Mouse (Mus musculus) embryonic facial prominence, embryonic 12.5 days (tissue): Measurements from ENCODE around the gene Zbtb33. TPM values are rescaled to one million over a fixed set of nuclear protein-coding genes. Genes with fewer than 3 reads are reported as not detected.
A peak's percentile ranks its signal among the peaks of the same experiment; 100 is the strongest.
"Not testable (repeated sequence)": the region's sequence is repeated elsewhere in the genome, so short reads cannot be mapped to it uniquely, and the experiment has no call there.

Source experiments
- ATAC-seq: fragments of 200-750 bp; cut with Nextera tagmentation; 2 replicates; pipeline ENCODE4 v1.8.0; 2017; ENCODE audit not compliant: insufficient number of reproducible peaks, insufficient read depth, low FRiP score, low TSS enrichment
- H3K27ac ChIP-seq: fragments of 300-500 bp; sonication (generic); 2 replicates; pipeline ENCODE4 v1.5.1; 2016; ENCODE audit warnings: mild to moderate bottlenecking
- H3K27me3 ChIP-seq: fragments of 300-500 bp; sonication (generic); 2 replicates; pipeline ENCODE4 v1.6.1; 2016; ENCODE audit warnings: mild to moderate bottlenecking, moderate library complexity
- H3K36me3 ChIP-seq: fragments of 300-500 bp; sonication (generic); 2 replicates; pipeline ENCODE4 v1.6.1; 2016; ENCODE audit warnings: mild to moderate bottlenecking
- H3K4me1 ChIP-seq: fragments of 300-500 bp; sonication (generic); 2 replicates; pipeline ENCODE4 v1.6.1; 2016
- H3K4me2 ChIP-seq: fragments of 300-500 bp; sonication (generic); replicated peaks from 2 replicates; pipeline ENCODE4 v1.6.1; 2016; ENCODE audit warnings: mild to moderate bottlenecking, moderate library complexity
- H3K4me3 ChIP-seq: fragments of 300-500 bp; sonication (generic); 2 replicates; pipeline ENCODE4 v1.5.1; 2016; ENCODE audit warnings: mild to moderate bottlenecking
- H3K9ac ChIP-seq: fragments of 300-500 bp; sonication (generic); 2 replicates; pipeline ENCODE4 v1.6.1; 2016; ENCODE audit warnings: mild to moderate bottlenecking, moderate library complexity
- H3K9me3 ChIP-seq: fragments of 300-500 bp; sonication (generic); 2 replicates; pipeline ENCODE4 v1.6.1; 2016; ENCODE audit warnings: mild to moderate bottlenecking, moderate library complexity
- WGBS: fragments of 180-500 bp; shearing (Covaris S2); methylation state at CpG from one replicate; pipeline ENCODE4 v1.1.7; 2016; 5-methylcytosine and 5-hydroxymethylcytosine counted together
- polyA plus RNA-seq: library from polyadenylated mRNA; unstranded; fragments of >200 nt; fragmentation: Nextera tagmentation; extraction: Ambion mirVana; gene quantifications from 2 replicates; pipeline ENCODE4 v1.2.1, GENCODE M21; 2016

The Zbtb33 gene
- polyA plus RNA-seq = 4.1 and 5.1 TPM in 2 replicates

DNA sequence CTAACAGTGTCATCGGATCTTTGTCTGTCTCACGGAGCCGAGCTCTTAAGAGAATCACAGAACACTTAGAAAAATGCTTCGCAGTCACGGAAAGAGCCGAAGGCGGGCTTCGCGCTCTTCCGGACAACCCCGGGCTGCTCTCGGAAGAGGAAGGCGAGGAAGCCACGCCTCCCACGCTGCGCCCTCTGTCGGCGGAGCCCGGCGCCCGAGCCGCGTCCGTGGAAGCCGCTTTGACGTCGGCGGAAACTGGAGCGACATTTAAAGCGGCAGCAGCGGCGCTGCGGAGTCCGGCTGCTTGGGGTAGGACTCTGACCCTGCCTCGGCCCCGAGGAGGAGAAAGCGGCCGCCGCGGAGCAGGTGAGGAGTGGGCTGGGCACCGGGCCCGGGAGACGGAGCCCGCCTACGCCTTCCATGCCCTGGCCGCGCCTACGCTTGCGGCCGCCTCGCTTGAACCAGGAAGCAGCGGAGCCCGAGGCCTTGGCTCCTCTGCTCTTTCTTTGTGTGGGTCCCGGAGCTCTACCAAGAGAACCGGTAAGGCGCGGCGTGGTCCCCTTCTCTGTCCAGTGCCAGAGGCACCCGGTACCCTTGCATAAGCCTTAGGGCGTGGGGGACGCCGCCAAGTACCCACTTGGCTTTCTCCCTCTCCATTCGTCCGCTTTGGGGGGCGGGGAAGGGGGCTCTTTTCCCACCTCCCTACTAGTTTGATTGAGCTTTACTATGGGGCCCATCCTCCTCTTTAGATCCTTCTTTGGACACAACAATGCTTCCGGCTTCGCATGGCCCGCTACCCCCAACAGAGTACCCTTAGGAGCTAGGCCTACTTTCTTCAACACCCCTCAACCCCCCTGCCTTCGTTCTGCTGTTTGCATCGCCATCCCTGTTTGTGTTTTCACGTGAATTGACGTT, at the start of gene Zbtb33:
Gene Zbtb33 (plus strand): TSS at position 242 of the 906 bp plus-strand sequence.
- H3K9ac ChIP-seq = peak within 1 kb of the TSS; percentile 77
- no peaks in the 10 kb centered on the region for H3K4me1 ChIP-seq
- H3K36me3 ChIP-seq = peaks cover 4% of the 10 kb centered on the region; the same call in 1 of the 2 replicates
- peak; percentile 94 for ATAC-seq
- H3K9me3 ChIP-seq = no peaks in the 10 kb centered on the region
- 22% methylated on average over 59 of the region's 72 CpGs for WGBS
- H3K27ac ChIP-seq = peak within 1 kb of the TSS; percentile 80
- H3K4me3 ChIP-seq = peak within 1 kb of the TSS; percentile 63
- no peaks in the 10 kb centered on the region for H3K27me3 ChIP-seq
- H3K4me2 ChIP-seq = peak within 1 kb of the TSS; percentile 55

DNA sequence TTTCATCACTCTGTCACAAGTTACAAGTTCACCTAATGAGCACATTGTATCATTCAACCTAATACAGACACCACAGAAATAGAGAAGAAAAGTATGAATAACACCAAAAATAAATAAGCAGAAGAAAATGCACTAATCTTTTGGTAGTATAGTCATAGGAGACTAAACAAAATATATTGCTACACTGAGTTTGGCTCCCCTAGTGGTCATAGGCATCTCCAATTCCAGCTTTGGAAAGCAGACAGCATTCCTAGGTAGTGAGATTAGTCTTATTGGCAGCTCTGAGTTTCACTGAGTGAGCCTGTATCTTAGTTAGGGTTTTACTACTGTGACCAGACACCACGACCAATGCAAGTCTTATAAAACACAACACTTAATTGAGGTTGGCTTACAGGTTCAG, 30.5 kb upstream of the Zbtb33 start:
- H3K9me3 ChIP-seq = no peaks in the 10 kb centered on the region
- H3K4me1 ChIP-seq = no peaks in the 10 kb centered on the region
- H3K27me3 ChIP-seq = no peaks in the 10 kb centered on the region
- H3K36me3 ChIP-seq = no peaks in the 10 kb centered on the region
- H3K9ac ChIP-seq = no peak overlapping the region
- no peak for ATAC-seq
- WGBS = 41% methylated on average over 1 of the region's 1 CpGs
- H3K4me3 ChIP-seq = no peak overlapping the region
- no peak overlapping the region for H3K27ac ChIP-seq
- no peak overlapping the region for H3K4me2 ChIP-seq

DNA sequence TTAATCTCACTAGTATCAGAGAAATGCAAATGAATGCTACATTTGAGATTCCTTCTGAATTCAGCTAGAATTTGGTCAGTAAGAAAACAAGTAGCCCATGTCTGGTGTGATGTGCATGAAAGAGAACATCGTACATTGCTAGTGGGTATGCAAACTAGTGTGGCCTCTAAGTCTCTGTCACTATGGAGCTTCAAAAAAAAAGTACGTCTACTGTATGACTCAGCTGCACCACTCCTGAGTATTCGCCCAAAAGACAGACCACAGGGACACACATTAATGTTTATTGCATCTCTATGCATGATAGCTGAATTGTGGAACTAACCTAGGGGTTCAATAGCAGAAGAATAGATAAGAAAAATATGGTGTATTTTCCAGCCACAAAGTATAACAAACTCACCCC, 24.3 kb upstream of the Zbtb33 start:
- no peak for ATAC-seq
- 81% methylated on average over 3 of the region's 3 CpGs for WGBS

DNA sequence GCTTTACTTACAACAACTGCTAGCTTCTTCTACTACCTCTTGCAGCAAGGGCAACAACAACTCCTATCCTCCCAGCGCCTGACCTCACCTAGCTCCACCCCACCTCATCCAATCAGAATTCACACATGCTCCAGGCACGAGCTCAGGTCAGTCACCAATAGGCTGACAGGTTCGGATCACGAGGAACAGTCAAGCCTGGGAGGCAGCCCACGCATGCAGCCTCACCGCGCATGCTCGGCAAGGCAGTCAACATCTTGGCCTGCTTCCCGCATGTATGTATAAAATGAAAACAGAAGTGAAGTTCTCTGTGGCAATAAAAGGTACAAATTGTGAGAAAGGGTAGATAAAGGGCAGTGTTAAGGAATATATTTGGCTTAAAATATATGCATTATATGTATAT, 23.5 kb upstream of the Zbtb33 start:
- Histone ChIP-seq H3K9me3 (no peaks in the 10 kb centered on the region), H3K4me3 (no peak overlapping the region), H3K36me3 (no peaks in the 10 kb centered on the region), H3K4me1 (no peaks in the 10 kb centered on the region), H3K27ac (no peak overlapping the region), H3K9ac (no peak overlapping the region), H3K27me3 (no peaks in the 10 kb centered on the region), H3K4me2 (no peak overlapping the region)
- ATAC-seq = no peak
- WGBS = 78% methylated on average over 9 of the region's 9 CpGs

More for the DNA sequence above, 24.3 kb upstream of the Zbtb33 start:
- Histone ChIP-seq H3K4me3 (no peak overlapping the region), H3K4me1 (no peaks in the 10 kb centered on the region), H3K27ac (no peak overlapping the region), H3K9me3 (no peaks in the 10 kb centered on the region), H3K4me2 (no peak overlapping the region), H3K9ac (no peak overlapping the region), H3K27me3 (no peaks in the 10 kb centered on the region), H3K36me3 (no peaks in the 10 kb centered on the region)

DNA sequence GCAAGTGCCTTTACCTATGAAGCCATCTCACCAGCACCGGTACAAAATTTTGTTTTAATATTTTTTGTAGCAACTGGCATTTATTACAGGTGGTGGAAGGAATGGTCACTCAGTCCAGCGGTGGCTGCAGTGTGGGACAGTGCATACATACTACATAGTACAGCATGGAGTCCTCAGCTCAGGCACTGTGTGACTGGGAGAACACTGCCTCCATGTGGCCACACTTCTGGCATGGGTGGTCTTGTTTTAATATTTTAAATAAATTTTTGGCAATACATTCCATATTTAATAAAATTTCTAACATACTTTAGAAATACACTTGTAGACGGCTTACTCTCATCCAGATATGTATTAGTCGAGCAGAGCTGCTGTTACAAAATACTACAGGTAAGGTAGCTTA, 23.0 kb upstream of the Zbtb33 start:
- Histone ChIP-seq H3K4me3 (no peak overlapping the region), H3K27ac (no peak overlapping the region), H3K9me3 (no peaks in the 10 kb centered on the region), H3K9ac (no peak overlapping the region), H3K27me3 (no peaks in the 10 kb centered on the region), H3K4me1 (no peaks in the 10 kb centered on the region), H3K36me3 (no peaks in the 10 kb centered on the region), H3K4me2 (no peak overlapping the region)
- no peak for ATAC-seq
- 69% methylated on average over 4 of the region's 4 CpGs for WGBS

DNA sequence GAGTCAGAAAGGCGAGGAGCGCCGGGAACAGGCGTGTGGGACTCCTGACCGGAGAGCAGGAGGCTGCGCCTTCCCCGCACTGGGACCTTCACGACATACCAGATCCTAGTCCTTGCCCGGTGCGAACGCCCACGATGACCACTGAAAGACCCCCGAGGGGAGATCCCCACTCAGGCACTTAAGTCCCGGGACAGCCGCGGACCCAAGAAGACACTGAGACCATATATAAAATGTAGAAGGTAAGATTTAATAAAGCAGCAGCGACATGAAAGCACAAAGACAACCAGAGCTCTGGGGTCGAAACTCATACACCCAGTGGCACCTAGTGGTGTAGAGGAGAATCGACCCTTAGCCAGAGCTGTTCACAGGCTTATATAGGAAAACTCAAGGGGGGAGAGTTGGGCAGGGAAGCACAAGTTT, 9.7 kb upstream of the Zbtb33 start:
- not testable (repeated sequence) for H3K4me1 ChIP-seq

DNA sequence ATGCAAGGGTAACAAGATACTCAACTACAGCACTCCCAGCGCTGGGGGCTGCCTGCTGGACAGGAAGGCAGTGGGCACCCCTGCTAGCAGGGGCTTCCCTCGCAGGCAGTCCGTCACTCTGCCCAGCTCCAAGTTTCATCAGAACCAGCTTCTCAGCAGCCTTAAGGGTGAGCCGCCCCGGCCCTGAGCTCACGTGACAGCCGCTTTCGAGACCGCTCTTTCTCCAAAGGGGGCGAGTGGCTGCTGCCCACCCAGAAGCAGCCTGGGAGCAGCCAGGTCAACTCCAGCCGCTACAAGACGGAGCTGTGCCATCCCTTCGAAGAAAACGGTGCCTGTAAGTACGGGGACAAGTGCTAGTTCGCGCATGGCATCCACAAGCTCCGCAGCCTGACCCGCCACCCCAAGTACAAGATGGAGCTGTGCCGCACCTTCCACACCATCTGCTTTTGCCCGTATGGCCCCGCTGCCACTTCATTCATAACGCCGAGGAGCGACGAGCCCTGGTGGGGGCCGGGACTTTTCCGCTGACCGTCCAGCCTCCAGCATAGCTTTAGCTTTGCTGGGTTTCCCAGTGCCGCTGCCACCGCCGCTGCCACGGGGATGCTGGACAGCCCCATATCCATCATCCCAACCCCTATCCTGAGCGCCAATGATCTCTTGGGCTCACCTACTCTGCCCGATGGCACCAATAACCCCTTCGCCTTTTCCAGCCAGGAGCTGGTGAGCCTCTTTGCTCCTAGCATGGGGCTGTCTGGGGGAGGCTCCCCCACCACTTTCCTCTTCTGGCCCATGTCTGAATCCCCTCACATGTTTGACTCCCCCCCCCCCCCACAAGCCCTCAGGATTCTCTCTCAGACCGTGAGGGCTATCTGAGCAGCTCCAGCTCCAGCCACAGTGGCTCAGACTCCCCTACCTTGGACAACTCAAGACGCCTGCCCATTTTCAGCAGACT, 8.7 kb upstream of the Zbtb33 start:
- H3K27me3 ChIP-seq = no peaks in the 10 kb centered on the region
- H3K9ac ChIP-seq = peak overlapping the region; percentile 15; the same call in 1 of the 2 replicates
- H3K27ac ChIP-seq = no peak overlapping the region
- peak overlapping the region; percentile 62 for H3K4me2 ChIP-seq
- ATAC-seq = peak; percentile 68
- H3K4me1 ChIP-seq = no peaks in the 10 kb centered on the region
- WGBS = 20% methylated on average over 38 of the region's 38 CpGs
- no peaks in the 10 kb centered on the region for H3K36me3 ChIP-seq
- H3K4me3 ChIP-seq = peak overlapping the region; percentile 38
- H3K9me3 ChIP-seq = peaks cover 3% of the 10 kb centered on the region; the same call in 1 of the 2 replicates

More for the DNA sequence above, 9.7 kb upstream of the Zbtb33 start:
- H3K4me3 ChIP-seq = peak overlapping the region; percentile 18
- H3K4me2 ChIP-seq = peak overlapping the region; percentile 32
- not testable (repeated sequence) for H3K36me3 ChIP-seq, H3K9me3 ChIP-seq, H3K27ac ChIP-seq, ATAC-seq, H3K27me3 ChIP-seq, H3K9ac ChIP-seq
- 32% methylated on average over 19 of the region's 19 CpGs for whole genome bisulfite sequencing

DNA sequence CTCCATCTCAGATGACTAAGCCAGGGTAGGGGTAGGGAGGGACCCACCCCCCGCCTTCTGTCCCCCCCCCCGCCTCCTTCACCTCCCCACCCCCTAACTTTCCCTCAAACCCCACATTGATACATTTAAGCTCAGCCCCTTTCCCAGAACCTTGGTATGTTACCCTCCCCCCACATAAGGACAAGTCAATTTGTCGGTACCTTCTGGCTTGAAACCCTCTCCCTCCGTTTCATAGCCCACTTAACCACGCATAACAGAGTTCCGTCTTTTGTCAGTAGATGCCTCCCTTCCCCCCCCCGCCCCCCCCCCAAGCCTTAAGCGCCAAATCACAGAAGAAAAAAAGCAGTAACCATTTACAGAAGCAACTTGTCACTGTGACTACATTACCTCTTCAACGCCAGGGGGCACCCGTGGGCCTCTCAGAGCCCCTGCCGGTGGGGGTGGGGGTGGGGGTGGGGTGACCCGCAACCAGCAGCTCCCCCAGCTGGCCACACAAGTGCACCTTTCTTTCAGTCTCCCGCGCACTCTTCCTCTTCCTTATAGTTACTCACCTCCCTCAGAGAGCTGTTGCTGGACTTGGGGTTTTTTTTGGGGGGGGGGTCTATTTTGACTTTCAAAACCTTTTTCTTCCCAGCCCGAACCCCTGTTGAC, 7.9 kb upstream of the Zbtb33 start:
- peak; percentile 53; the same call in 1 of the 2 replicates for ATAC-seq

DNA sequence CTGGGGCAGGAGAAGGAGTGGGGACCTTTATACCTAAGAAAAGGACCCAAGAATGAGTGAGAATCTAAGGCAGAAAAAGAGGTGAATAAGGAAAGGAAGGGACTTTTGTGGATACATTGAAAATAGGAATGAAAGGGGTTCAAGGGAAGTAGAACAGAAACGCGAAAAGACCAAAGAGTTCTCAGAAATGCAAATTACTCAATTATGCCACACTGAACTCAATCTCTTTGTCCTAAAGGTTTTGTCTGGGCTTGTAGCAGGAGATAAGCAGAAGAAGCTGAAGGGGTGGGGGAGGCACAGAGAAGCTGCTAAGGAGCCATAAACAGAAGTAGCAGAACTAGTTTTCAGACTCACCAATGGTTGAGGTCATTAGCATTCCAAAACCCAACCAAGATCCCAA, 4.1 kb upstream of the Zbtb33 start:
- Histone ChIP-seq H3K4me2 (no peak overlapping the region), H3K36me3 (no peaks in the 10 kb centered on the region), H3K9me3 (no peaks in the 10 kb centered on the region), H3K27me3 (no peaks in the 10 kb centered on the region), H3K27ac (no peak overlapping the region), H3K4me1 (no peaks in the 10 kb centered on the region), H3K9ac (no peak overlapping the region), H3K4me3 (no peak overlapping the region)
- ATAC-seq = no peak
- WGBS = 41% methylated on average over 2 of the region's 2 CpGs

More for the DNA sequence above, 7.9 kb upstream of the Zbtb33 start:
- Histone ChIP-seq H3K4me3 (peak overlapping the region; percentile 9; the same call in 1 of the 2 replicates), H3K27ac (no peak overlapping the region), H3K36me3 (no peaks in the 10 kb centered on the region), H3K4me1 (no peaks in the 10 kb centered on the region), H3K9me3 (peaks cover 3% of the 10 kb centered on the region; the same call in 1 of the 2 replicates), H3K4me2 (peak overlapping the region; percentile 62), H3K9ac (no peak overlapping the region), H3K27me3 (no peaks in the 10 kb centered on the region)
- WGBS = 27% methylated on average over 11 of the region's 15 CpGs

DNA sequence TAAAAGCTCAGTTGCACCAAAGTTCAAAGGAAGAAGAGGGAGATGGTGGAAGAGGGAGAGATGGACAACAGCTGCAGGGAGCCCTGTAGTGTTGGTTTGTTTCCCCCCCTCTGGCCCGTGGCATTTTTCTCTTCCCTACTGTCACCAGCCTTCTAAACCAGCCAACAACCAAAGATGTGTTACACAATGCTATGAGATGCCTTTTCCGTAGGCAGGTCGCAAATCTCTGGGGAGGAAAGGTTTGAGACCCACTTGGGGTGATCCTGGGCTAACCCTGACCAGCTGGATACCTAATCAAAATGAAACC, 818 bp downstream of the Zbtb33 start:
- ATAC-seq = 0 out of 2 replicates have a peak, but pooled peaks have one; percentile 1
- peak overlapping the region; percentile 77 for H3K9ac ChIP-seq
- H3K4me1 ChIP-seq = no peaks in the 10 kb centered on the region
- peak overlapping the region; percentile 55 for H3K4me2 ChIP-seq
- peaks cover 4% of the 10 kb centered on the region; the same call in 1 of the 2 replicates for H3K36me3 ChIP-seq
- WGBS = 24% methylated on average over 3 of the region's 3 CpGs
- H3K4me3 ChIP-seq = peak overlapping the region; percentile 63
- no peaks in the 10 kb centered on the region for H3K9me3 ChIP-seq
- no peaks in the 10 kb centered on the region for H3K27me3 ChIP-seq
- no peak overlapping the region for H3K27ac ChIP-seq

DNA sequence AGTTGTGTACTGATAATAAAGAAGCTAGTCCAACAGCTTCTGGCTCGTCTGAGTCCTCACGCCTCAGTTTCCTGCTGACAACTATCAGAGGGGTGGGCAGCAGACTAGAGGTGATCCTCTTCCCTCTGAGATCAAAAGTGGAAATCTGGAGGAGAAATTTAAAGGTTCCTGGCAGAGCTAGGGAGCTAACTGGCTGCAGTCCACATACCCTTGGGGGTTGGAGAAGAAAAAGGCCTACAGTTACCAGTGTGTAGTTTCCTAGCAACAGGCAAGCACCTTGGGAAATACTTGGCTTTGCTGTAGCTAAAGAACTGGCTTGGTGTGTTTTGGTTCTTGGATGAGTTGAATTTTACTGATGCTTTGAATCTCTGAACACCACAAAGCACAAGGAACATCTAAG, 12.2 kb downstream of the Zbtb33 start:
- ATAC-seq = no peak
- Histone ChIP-seq H3K9ac (no peak overlapping the region), H3K27me3 (no peaks in the 10 kb centered on the region), H3K4me1 (no peaks in the 10 kb centered on the region), H3K4me3 (no peak overlapping the region), H3K27ac (no peak overlapping the region), H3K36me3 (no peaks in the 10 kb centered on the region), H3K9me3 (no peaks in the 10 kb centered on the region), H3K4me2 (no peak overlapping the region)
- WGBS = 81% methylated on average over 2 of the region's 2 CpGs
